Mouse (Mus musculus): Measurements from ENCODE around the gene Esam.

Gene Esam

DNA sequence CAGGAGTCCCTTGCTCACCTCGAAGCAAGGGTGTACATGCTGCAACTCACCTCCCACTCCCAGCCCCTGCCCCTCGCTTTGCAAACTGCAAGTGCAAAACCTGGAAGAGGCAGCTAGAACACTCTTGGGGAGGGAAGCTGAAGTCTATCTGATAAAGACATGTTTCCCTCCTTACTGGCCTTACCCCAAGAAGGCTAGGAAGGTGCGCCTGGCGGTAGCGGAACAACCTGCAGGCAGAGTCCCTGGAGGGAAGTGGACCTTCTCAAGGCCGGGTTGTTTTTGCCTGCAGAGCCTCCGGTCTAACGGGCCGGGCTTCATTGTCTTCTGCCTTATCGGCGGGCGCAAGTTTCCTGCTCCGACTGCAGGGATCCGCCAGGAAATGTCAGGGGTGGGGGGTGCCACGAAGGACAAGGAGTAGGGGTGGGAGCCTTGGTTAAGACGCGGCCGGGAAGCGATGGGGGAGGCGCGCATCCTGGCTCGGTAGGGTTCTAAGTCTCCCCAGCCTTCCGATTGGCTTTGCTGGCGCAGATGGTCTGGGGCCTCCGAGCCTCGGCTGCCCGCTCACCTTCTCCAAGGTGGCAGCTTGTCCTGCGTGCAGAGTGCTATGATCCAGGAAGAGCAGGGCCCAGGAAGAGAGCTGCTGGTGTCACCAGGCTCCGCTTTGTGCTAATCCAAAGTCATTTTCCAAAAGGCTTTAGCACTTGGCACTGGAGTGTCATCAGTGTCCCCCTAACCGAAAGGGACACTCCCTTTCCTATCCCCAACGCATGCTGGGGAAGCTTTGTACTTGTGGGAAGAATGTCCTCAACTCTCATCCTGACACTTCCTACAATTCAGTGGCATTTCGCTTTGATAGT, 2.4 kb downstream of the Esam start:
- no peak for DNase-seq (ENCODE audit: low spot score in 2 of 2)

DNA sequence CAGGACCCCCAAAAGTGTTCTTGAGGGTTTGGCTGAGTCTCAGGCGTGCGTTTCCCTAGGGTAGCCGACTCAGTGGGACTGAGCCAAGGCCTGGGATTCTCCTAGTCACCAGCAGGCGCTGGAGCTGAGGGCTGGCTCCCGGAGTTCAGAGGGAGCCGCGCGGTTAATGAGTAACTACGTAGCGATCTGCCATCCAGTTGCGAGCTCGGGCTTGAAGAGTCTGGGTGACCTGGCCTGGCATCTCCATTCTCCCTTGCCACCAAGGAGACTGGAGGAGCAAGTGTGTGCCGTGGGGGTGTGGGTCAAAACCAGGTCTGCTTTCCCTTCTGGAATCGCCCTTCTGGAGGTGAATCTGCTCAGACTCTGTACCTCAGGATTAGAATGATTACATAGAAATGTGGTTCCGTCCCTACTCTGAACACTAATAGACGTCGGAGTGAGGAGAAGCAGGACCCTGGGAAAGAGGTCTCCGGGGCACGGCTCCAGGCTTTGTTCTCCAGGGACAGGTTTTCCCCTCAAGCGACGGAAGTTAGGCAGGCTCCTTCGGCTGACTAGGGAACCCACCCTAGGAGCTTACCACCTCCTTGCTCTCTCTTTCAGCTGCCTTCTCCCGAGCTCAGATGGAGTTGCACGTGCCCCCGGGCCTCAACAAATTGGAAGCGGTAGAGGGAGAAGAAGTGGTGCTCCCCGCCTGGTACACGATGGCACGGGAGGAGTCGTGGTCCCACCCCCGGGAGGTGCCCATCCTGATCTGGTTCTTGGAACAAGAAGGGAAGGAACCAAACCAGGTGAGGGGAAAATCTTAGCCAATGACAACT, 3.2 kb downstream of the Esam start:
- no peak for DNase-seq (ENCODE audit: low spot score in 2 of 2)

DNA sequence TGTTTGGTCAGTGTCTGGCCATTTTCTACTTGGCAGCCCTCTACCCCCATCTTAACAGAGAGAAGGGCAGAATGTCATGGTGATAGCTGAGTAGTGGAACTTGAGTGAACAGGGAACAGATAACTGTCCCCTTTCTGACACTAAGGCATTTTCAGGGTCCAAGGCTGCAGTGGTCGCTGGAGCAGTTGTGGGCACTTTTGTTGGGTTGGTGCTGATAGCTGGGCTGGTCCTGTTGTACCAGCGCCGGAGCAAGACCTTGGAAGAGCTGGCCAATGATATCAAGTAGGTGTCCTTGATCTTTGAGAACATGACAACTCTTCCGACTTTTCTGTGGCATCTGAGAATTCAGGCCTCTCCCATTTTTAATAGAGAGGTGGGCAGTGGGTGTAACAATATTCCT, 9.0 kb downstream of the Esam start:
- DNase-seq (ENCODE audit: low spot score in 2 of 2): no peak

DNA sequence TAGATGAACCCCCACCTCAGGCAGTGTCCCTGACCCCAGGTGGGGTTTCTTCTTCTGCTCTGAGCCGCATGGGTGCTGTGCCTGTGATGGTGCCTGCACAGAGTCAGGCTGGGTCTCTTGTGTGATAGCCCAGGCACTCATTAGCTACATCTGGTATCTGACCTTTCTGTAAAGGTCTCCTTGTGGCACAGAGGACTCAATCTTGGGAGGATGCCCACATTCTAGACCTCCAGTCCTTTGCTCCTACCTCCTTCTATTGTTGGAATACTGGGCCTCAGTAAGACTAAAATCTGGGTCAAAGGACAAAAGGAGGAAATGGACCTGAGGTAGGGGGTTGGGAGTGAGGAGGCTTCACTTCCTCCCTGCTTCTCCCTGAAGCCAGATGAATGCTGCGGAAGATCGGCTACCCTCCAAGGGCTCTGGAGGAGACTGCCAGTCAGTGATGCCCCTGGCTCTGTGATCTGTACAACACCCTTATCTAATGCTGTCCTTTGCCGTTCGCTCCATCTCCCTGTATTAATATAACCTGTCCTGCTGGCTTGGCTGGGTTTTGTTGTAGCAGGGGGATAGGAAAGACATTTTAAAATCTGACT, 9.9 kb downstream of the Esam start:
- no peak for DNase-seq (ENCODE audit: low spot score in 2 of 2)

DNA sequence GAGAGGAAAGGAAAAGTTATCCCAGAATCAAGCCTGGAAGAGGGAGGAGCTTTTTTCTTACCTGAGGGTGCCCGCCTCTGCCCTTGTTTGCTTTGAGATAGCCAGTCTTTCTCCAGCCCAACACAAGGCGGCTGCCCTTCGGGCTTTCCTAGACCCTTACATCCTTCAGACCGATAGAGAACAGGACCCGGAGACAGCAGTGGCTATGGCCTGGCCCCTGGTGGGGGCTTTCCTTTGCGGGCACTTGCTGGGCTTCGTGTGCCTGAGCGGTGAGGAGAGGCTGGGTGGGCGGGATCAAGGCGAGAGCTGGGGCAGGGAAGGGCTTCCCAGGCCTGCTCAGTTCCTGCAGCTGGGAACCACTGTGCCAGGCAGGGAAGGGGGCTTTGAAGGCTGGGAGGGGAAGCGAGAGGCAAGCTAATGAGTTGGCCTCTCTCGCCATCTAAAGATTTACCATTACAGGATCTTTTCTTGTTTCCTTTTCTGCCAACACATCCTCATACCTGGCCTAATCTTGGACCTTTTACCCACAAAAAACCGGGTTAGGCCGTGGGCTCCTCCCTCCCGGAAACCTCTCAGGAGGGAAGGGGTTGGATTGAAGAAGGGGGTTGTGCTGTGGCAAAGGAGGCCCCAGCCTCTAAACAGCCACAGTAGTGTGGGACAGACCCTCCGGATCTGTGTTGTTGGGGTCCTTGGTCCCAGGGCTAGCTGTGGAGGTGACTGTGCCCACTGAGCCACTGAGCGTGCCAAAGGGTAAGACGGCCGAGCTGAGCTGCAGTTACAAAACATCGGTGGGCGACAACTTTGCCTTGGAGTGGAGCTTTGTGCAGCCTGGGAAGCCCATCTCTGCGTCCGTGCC, 11.5 kb downstream of the Esam start, which contains the start of gene Vsig2:
Vsig2 (plus strand) TSS at position 86 of the 856 bp plus-strand sequence.
- peak in 1 of 2 experiments; percentile 20 for DNase-seq (ENCODE audit: low spot score in 2 of 2)

DNA sequence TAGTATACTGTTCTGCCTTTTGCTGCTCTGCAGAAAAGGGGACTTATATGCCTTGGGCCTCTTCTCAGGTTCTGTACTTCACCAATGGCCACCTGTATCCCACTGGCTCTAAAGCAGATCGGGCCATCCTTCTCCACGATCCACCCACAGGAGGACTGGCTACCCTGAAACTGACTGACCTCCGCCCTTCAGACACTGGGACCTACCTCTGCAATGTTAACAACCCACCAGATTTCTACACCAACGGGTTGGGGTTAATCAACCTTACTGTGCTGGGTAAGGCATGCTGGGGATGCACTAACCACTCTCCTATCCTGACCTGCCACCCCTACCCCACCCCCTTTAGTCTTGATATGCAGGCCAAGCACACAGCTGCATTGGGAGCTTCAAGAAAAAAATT, 12.3 kb downstream of the Esam start:
- peak in 1 of 2 experiments; percentile 10 for DNase-seq (ENCODE audit: low spot score in 2 of 2)

DNA sequence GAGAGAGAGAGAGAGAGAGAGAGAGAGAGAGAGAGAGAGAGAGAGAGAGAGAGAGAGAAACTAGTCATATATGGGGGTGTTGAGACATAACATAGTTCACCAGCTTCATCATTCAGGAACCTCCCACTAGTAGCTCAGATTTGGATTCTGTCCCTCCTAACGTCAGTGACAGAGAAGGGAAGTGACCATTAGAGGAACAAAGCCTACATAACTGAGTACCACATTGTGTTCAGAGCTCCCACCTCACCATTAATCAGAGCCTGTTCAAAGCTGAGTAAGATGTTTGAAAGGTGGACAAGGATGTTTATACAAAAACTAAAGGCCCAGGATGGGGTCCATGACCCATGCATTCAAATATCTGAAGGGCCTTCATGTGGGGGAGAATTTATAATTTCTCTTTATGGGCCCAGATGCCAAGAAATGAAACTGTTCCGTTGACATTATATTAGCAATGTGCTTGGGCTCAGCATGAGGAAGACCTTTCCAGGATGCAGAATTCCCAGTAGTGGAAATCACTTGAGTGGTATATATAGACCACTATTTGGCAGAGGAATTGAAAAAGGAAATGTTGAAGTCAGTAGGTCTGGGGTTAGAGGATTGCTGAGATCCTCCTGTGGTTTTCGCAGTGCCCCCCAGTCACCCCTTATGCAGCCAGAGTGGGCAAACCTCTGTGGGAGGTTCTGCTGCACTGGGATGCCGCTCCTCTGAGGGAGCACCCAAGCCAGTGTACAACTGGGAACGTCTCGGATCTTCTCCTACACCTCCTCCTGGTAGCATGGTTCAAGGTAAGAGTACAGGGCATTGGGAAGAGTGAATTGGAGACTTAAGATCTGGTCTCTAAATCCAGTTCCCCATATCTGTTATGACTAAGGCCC, 13.1 kb downstream of the Esam start:
- no peak for DNase-seq (ENCODE audit: low spot score in 2 of 2)

DNA sequence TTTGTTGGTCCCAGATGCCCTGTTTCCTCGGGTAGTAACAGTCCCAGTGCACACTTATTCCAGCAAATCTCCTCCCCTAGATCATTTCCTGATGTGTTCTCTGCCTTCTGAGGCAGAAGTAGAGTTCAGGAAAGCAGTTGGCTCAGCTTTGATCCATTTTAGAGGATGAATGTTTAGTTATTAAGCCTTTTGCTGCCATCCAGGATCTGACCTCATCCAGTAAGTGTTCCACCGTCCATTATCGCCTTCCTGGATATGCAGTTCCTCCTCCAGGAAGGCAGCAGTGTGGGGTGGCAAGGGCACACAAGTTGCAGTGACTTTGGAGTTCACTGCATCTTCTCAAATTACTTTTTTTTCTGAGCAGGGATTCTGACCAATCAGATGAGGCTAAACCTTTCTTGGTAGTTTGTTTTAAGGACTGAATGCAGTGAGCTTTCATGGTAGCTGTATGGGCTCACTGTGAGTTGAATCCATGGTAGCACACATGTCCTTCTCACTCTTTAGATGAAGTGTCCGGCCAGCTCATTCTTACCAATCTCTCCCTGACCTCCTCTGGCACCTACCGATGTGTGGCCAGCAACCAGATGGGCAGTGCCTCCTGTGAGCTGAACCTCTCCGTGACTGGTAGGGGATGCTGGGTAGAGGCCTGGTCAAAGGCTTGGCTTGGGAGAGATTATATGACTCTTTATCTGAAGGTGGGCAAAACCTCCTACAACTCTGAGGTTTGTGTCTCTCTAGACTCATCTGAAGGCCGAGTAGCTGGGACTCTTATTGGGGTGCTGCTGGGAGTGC, 14.2 kb downstream of the Esam start:
- no peak for DNase-seq (ENCODE audit: low spot score in 2 of 2)

DNA sequence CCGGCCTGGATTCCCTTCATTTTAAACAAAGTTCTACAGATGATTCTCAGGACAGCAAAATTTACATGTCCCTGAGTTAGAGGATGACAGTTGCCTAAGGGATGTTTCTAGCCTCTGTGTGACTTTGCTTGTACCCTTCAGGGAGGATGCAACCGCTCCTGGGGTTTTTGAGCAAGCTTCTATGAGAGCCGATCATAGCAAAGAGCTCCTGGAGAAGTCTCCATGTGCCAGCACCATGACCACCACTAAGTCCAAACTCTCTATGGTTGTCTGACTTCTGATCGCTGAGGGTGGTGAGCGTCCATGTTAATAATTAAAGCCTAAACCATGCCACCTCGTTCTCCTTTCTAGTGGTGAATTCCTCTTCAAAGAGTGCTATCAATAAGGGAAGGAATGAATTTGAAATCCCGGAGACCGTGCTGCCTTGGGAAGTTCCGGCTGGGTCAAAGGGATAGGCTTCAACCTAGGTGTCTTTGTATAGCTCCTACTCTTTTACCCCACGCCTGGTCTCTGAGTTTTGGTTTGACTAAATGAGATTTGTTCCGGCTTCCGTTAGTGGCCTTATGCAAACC, 16.1 kb downstream of the Esam start:
- no peak for DNase-seq (ENCODE audit: low spot score in 2 of 2)

DNA sequence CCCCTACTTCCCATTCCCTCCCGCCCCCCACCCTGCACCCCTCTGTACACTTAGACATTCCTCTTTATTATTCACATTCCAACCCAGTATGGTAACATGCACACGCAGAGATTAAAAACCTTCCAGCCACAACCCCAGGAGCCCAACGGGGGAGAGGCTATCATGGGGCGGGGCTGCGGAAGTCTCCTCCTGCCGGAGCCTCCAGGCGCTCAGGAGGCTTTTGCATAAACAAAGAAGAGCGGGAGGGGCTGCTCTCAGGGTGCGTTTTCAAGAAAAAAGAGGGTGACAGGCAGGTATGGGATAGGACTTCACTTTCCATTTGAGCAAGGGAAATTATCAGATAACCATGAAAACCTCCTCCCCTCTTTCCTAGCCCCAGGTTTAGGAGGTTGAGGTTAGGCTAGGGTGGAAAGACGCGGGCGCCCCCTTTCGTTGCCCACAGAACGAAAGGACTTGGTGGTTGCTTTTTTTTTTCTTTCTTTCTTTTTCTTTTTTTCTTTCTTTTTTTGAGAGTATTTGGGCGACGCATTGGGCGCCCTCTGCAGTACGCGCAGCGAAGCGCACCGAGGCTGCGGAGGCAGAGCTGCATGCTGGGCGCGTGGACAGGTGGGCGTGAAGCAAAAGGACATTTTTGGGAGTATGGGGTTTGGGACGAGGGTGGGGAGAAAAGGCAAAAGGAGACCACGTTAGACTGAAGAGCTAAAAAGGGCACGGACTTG, 16.7 kb downstream of the Esam start:
- peak in 1 of 2 experiments; percentile 63 for DNase-seq (ENCODE audit: low spot score in 2 of 2)

DNA sequence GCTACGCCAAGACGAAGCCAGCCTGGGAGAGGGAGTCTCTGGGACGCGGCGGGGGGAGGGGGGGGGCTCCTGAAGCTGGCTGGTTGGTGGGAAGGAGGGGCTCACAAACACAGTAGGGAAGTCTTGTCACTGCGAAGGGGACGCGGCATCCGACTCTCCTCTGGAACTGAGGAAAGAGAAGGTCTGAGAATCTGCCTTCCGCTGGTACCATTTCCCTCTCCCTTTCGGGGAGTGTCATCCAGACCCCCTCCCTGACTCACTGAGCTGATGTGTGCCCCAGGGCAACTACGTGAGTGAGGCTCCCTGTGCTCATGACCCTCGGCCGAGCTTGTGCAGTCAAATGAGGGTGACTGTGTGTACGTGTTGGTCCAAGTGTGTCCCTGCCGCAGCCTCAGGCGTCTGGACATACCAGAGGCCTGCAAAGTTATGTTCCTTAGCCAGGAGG, 17.3 kb downstream of the Esam start:
- DNase-seq (ENCODE audit: low spot score in 2 of 2): no peak

DNA sequence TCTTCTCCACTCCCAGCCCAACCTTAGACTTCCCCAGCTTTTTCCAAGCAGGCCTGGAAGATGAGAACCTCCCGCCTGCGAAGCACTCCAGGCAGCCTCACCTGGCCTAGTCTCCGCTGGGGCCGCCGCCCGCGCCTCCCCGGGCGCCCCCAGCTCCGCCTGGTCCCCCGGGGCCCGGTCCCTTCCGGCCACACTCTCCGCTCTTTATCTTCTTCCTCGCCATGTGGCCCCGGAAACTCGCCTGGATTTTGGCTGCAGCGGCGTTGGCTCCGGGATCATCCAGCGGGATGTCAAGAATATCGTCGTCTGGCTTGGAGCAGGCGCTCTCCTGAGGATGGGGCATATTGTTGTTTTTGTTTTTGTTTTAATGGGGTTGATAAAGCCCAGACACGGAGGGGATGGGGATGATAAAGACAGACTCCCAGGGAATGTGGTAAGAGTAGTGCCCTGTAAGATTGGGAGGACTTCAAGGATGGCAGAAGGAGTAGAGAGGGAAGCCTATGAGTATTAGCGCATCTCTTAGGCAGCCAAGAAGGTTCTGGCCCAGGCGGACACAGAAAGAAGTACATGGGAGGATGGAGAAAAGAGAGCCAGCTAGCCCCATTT, 18.1 kb downstream of the Esam start:
- no peak for DNase-seq (ENCODE audit: low spot score in 2 of 2)

DNA sequence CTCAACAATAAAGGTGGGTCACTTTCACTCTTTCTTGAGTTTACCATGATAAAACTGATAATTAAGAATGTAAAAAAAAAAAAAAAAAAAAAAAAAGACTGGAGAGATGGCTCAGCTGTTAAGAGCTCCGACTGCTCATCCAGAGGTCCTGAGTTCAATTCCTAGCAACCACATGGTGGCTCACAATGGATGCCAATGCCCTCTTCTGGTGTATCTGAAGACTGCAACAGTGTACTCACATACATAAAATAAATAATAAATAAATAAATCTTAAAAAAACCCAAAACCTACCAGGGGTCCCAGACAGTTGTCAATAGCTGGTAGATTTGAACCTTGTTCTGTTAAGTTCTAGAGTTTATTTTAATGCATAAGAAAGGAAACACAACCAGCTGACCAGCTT, 19.0 kb downstream of the Esam start:
- no peak for DNase-seq (ENCODE audit: low spot score in 2 of 2)

DNA sequence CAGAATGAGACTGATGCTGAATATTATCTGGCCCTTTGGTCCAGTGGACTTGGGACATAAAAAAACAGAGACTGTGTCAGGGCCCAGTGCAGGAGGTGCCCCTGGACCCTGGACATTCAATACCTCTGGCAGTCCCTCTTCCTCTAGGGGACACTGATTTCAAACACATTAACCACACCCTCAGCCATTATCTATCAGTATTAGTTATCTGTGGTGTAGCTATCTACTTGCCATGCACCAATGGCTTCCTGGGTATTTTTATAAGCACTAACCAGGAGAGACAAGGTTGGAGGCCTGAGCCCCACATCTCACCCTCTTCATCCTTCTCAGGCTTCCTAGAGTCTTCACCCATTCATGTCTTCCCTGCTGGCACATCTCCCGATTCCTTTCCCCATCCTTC, 22.6 kb downstream of the Esam start:
- DNase-seq (ENCODE audit: low spot score in 2 of 2): no peak

DNA sequence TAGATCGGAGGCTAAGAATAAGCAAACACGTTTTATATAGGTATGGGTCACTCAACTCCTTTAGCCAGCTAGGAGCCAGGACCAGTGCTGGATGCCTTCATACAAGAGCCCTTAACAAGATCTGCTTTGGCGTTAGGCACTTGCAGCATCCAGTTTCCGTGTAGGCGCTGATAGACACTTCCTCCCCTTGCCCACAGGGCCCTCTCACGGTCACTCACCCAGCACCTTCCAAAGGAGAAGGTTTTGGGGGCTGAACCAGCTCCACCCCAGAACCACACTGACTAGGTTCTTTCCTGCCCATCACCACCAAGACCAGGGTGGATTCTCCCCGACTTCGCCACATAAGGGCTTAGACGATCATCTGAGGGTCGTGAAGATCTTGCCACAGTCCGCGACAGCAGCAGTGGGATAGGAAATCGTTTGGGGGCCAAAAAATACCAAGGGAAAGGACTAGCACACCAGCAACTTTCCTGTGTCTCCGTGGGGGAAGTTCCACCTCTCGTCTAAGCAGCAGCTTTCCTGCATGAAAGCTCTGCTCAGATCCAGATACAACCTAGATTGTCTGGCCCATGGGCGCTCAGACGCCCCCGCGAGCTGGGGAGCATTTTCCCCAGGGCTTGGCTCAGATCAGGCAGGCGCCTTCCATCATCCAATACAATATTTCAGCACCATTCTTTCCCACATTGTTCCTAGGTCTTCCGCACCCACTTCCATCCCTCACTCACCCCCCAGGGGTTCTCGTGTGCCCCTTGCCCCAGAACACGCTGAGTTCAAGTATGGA, 24.1 kb downstream of the Esam start:
- no peak for DNase-seq (ENCODE audit: low spot score in 2 of 2)

DNA sequence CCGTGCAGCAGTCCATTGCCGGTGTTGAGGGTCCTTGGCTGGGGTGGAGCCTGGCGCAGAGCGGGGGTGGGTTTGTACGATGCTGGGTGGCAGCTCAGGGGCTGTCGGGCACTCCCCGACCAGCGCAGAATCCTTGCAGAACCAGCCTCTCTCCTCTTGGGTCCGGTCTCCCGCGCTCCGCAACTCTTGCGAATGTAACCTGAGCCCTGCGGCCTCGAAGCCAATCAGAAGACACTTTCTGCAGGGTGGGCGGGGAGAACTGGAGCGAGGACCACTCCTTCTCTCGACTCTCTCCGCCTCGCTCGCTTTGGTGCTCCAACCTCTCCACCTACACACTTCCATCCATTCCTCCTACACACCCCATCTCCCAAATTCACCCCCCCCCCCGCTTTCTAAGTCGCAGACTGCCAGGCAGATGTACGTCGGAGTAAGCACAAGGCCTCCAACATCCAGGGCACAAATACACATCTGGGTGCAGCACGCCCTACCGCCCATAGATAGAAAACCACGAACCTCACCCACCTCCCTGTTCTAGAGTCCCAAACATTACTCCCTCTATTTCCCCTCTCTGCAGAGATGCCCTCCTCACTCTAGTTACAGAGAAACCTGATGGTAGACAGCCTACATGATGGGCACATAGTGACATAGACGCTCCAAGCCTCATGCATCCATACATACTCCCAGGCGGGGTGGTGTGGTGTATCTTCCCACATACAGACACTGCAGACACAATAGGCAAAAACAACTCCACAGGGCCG, 24.8 kb downstream of the Esam start, which contains the start of gene Nrgn:
Nrgn (minus strand) TSS at position 369 of the 758 bp plus-strand sequence.
- DNase-seq (ENCODE audit: low spot score in 2 of 2): peak; percentile 70 to 79

DNA sequence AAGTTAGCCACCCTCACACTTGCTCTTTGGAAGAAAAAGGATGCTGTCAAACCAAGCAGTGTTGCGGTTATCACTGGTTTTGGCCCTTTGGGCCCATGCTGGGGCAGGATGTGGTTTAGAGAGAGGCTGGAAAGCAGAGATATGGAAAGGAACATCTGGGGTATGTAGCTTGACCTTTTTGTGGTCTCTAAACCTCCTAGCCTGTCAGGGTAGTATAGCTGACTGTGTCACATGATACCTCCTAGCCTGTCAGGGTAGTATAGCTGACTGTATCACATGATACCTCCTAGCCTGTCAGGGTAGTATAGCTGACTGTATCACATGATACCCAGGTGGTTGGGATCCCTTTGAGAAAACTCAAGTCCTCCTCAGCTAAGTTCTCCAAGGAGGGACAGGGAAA, 26.4 kb downstream of the Esam start:
- DNase-seq (ENCODE audit: low spot score in 2 of 2): no peak
